Mouse (Mus musculus): Measurements from ENCODE around the gene Cox7a1.
A peak's percentile ranks its signal among the peaks of the same experiment; 100 is the strongest.

- TF ChIP-seq CTCF (IDR thresholded peaks at IDR 0.05; ENCODE audit: low read depth) (peak; percentile 98), EP300 (IDR thresholded peaks at IDR 0.05; ENCODE audit: low read depth) (no peak)
These were observed 32.8 kb downstream of the Cox7a1 start for GRCm38 (mm10) chr7:30216723-30217151.
